Mouse (Mus musculus) testis, adult 2 months (tissue): Measurements from ENCODE around the gene Arhgef16. TPM values are rescaled to one million over a fixed set of nuclear protein-coding genes. Genes with fewer than 3 reads are reported as not detected.

Experiments used
- H3K27ac ChIP-seq: fragments of 200-500 bp; 2 replicates; pipeline ENCODE4 v1.5.1; 2012; ENCODE audit warnings: low read depth, low read length; ENCODE audit not compliant: control insufficient read depth, insufficient read depth
- H3K27me3 ChIP-seq: fragments of 200-500 bp; 2 replicates; pipeline ENCODE4 v1.6.1; 2012; ENCODE audit warnings: mild to moderate bottlenecking, low read length, moderate library complexity; ENCODE audit not compliant: control insufficient read depth, insufficient read depth
- H3K36me3 ChIP-seq: fragments of 200-500 bp; 2 replicates; pipeline ENCODE4 v1.6.1; 2012; ENCODE audit warnings: mild to moderate bottlenecking, low read length; ENCODE audit not compliant: control insufficient read depth, insufficient read depth
- H3K4me1 ChIP-seq: fragments of 200-500 bp; 2 replicates; pipeline ENCODE4 v1.6.1; 2012; ENCODE audit warnings: low read length; ENCODE audit not compliant: control insufficient read depth, insufficient read depth
- H3K4me3 ChIP-seq: fragments of 200-500 bp; 2 replicates; pipeline ENCODE4 v1.5.1; 2012; ENCODE audit warnings: low read depth, mild to moderate bottlenecking, low read length, moderate library complexity, mixed read lengths; ENCODE audit not compliant: control insufficient read depth
- CTCF ChIP-seq: fragments of 200-500 bp; IDR thresholded peaks from 2 replicates; pipeline ENCODE4 v1.5.1; 2012; ENCODE audit warnings: low read depth, mild to moderate bottlenecking, inconsistent platforms, low read length, moderate library complexity; ENCODE audit not compliant: control insufficient read depth, insufficient read depth, insufficient replicate concordance
- POLR2A ChIP-seq: fragments of 200-500 bp; IDR thresholded peaks from 2 replicates; pipeline ENCODE4 v1.6.1; 2012; ENCODE audit warnings: low read depth, mild to moderate bottlenecking, inconsistent platforms, low read length, moderate library complexity; ENCODE audit not compliant: control insufficient read depth
- polyA plus RNA-seq: library from polyadenylated mRNA; depleted of rRNA; stranded (reverse); fragments of >200 nt; gene quantifications from 2 replicates; pipeline ENCODE4 v1.2.3, GENCODE M21; 2012

Gene Arhgef16
- polyA plus RNA-seq, 1 experiment = 0.56 TPM

GRCm38 (mm10) chr4:154309131-154309530 is 7.7 kb upstream of the Arhgef16 start:
- Histone ChIP-seq H3K4me1 (no peaks in the 10 kb centered on the region), H3K4me3 (no peak overlapping the region), H3K36me3 (no peaks in the 10 kb centered on the region), H3K27me3 (no peaks in the 10 kb centered on the region), H3K27ac (no peak overlapping the region)
- no peak for TF ChIP-seq POLR2A
- TF ChIP-seq CTCF = no peak

GRCm38 (mm10) chr4:154299541-154300271 is 1.8 kb downstream of the Arhgef16 start:
- TF ChIP-seq POLR2A = no peak
- no peak for TF ChIP-seq CTCF
- H3K4me1 ChIP-seq = peaks cover 11% of the 10 kb centered on the region
- H3K27ac ChIP-seq = no peak overlapping the region
- peaks cover 2% of the 10 kb centered on the region; the same call in 1 of the 2 replicates for H3K27me3 ChIP-seq
- H3K36me3 ChIP-seq = no peaks in the 10 kb centered on the region
- H3K4me3 ChIP-seq = peak overlapping the region; percentile 68

- H3K27ac ChIP-seq = no peak overlapping the region
- no peaks in the 10 kb centered on the region for H3K36me3 ChIP-seq
- peaks cover 11% of the 10 kb centered on the region for H3K4me1 ChIP-seq
- peaks cover 2% of the 10 kb centered on the region; the same call in 1 of the 2 replicates for H3K27me3 ChIP-seq
- TF ChIP-seq POLR2A (no peak), CTCF (no peak)
- no peak overlapping the region for H3K4me3 ChIP-seq
These were observed 3.7 kb downstream of the Arhgef16 start for GRCm38 (mm10) chr4:154297761-154298160.

- Histone ChIP-seq H3K27me3 (no peaks in the 10 kb centered on the region), H3K36me3 (no peaks in the 10 kb centered on the region), H3K27ac (no peak overlapping the region), H3K4me3 (no peak overlapping the region), H3K4me1 (0 out of 2 replicates have a peak, but pooled peaks cover under 1% of the 10 kb centered on the region)
- TF ChIP-seq CTCF (no peak), POLR2A (no peak)
These were observed 7.2 kb downstream of the Arhgef16 start for GRCm38 (mm10) chr4:154294262-154294731.

GRCm38 (mm10) chr4:154293735-154294201 is 7.7 kb downstream of the Arhgef16 start:
- Histone ChIP-seq H3K27ac (no peak overlapping the region), H3K27me3 (no peaks in the 10 kb centered on the region), H3K4me3 (no peak overlapping the region), H3K36me3 (no peaks in the 10 kb centered on the region), H3K4me1 (no peaks in the 10 kb centered on the region)
- TF ChIP-seq POLR2A = no peak
- TF ChIP-seq CTCF = no peak

GRCm38 (mm10) chr4:154283671-154284070 is 17.8 kb downstream of the Arhgef16 start:
- TF ChIP-seq POLR2A (no peak), CTCF (no peak)
- H3K36me3 ChIP-seq = no peaks in the 10 kb centered on the region
- H3K4me3 ChIP-seq = no peak overlapping the region
- no peaks in the 10 kb centered on the region for H3K4me1 ChIP-seq
- H3K27me3 ChIP-seq = no peaks in the 10 kb centered on the region
- H3K27ac ChIP-seq = no peak overlapping the region

GRCm38 (mm10) chr4:154279481-154279880 is 22.0 kb downstream of the Arhgef16 start:
- no peaks in the 10 kb centered on the region for H3K4me1 ChIP-seq
- TF ChIP-seq POLR2A (no peak), CTCF (no peak)
- H3K27me3 ChIP-seq = no peaks in the 10 kb centered on the region
- no peak overlapping the region for H3K4me3 ChIP-seq
- H3K27ac ChIP-seq = no peak overlapping the region
- no peaks in the 10 kb centered on the region for H3K36me3 ChIP-seq
